Mouse (Mus musculus) macrophage (primary cell): ENCODE measurements around the gene AC129217.1. TPM values are rescaled to one million over a fixed set of nuclear protein-coding genes. Genes with fewer than 3 reads are reported as not detected.

Experiments
- H3K27ac ChIP-seq: fragments of 350-480 bp; formaldehyde crosslinking; 2 replicates; pipeline ENCODE4 v1.9.0; 2021
- H3K36me3 ChIP-seq: fragments of 350-480 bp; formaldehyde crosslinking; 2 replicates; pipeline ENCODE4 v1.9.0; 2021; ENCODE audit errors: inconsistent target
- H3K4me3 ChIP-seq: fragments of 350-480 bp; formaldehyde crosslinking; 2 replicates; pipeline ENCODE4 v1.9.0; 2021; ENCODE audit errors: inconsistent target
- H3K79me2 ChIP-seq: fragments of 350-480 bp; formaldehyde crosslinking; 2 replicates; pipeline ENCODE4 v1.9.0; 2021; ENCODE audit errors: inconsistent target
- WGBS: methylation state at CpG from one replicate; pipeline ENCODE4 v1.1.7; 2026; ENCODE audit warnings: inconsistent platforms; ENCODE audit not compliant: missing documents; 5-methylcytosine and 5-hydroxymethylcytosine counted together
- polyA plus RNA-seq: library from polyadenylated mRNA; stranded (reverse); fragments of 250-400 nt; gene quantifications from 3 replicates; pipeline ENCODE4 v1.2.4, GENCODE M21; 2018; ENCODE audit warnings: inconsistent platforms

The AC129217.1 gene
- polyA plus RNA-seq, 1 experiment from 2014 or later, result 44.3 TPM

- Histone ChIP-seq H3K27ac (peak within 1 kb of the TSS; percentile 34; the same call in 1 of the 2 replicates), H3K4me3 (peak within 1 kb of the TSS; percentile 39), H3K79me2 (peaks cover 11% of the 10 kb centered on the region; the same call in 1 of the 2 replicates), H3K36me3 (peaks cover 7% of the 10 kb centered on the region; the same call in 1 of the 2 replicates)
- 96% methylated on average over 11 of the region's 11 CpGs for WGBS
Observed at GRCm38 (mm10) chr19:8839103-8839907, 9.7 kb downstream of the AC129217.1 start, which contains the start of gene Gng3. Gene Gng3 (minus strand): TSS chr19:8839194.

- WGBS, result 30% methylated on average over 29 of the region's 29 CpGs
- peak overlapping the region; percentile 54 for H3K4me3 ChIP-seq
- peaks cover 11% of the 10 kb centered on the region; the same call in 1 of the 2 replicates for H3K79me2 ChIP-seq
- no peaks in the 10 kb centered on the region for H3K36me3 ChIP-seq
- H3K27ac ChIP-seq, result peak overlapping the region; percentile 46
Observed at GRCm38 (mm10) chr19:8839908-8840791, 10.6 kb downstream of the AC129217.1 start.

DNA sequence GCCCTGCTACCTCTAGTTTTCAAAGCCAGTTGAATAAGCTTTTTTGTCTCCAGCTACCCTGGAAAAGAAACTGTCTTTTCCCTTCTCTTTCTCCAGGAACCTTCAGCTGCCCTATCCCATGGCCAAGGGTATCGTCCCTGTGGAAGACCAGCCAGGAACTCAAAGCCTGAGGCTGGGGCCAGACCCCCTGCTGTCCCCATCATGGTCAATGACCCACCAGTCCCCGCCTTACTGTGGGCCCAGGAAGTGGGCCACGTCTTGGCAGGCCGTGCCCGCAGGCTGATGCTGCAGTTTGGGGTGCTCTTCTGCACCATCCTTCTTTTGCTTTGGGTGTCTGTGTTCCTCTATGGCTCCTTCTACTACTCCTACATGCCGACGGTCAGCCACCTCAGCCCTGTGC, 11.4 kb downstream of the AC129217.1 start:
- peak overlapping the region; percentile 54 for H3K4me3 ChIP-seq
- peak overlapping the region; percentile 46 for H3K27ac ChIP-seq
- peaks cover 11% of the 10 kb centered on the region; the same call in 1 of the 2 replicates for H3K79me2 ChIP-seq
- peaks cover 4% of the 10 kb centered on the region for H3K36me3 ChIP-seq
- WGBS, result 88% methylated on average over 7 of the region's 7 CpGs

DNA sequence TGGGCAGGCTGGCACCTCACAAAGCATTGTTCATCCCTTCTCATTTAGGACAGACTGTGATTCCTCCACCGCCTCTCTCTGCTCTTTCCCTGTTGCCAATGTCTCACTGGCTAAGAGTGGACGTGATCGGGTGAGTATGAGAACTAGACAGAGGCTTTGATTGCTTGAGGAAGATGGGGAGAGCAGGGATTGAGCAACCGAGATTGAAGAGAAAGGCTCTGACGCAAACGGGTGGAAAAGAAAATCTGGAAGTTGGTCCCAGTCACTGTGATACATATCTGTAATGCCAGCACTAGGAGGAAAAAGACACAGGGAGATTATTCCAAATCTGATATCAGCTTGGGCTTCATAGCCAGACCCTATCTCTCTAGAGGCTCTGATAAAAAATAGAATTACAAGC, 13.4 kb downstream of the AC129217.1 start:
- no peak overlapping the region for H3K4me3 ChIP-seq
- 0 out of 2 replicates have a peak overlapping the region, but pooled peaks have one; percentile 25 for H3K27ac ChIP-seq
- WGBS, result 31% methylated on average over 6 of the region's 6 CpGs
- H3K79me2 ChIP-seq, result peaks cover 11% of the 10 kb centered on the region; the same call in 1 of the 2 replicates
- peaks cover 23% of the 10 kb centered on the region for H3K36me3 ChIP-seq

DNA sequence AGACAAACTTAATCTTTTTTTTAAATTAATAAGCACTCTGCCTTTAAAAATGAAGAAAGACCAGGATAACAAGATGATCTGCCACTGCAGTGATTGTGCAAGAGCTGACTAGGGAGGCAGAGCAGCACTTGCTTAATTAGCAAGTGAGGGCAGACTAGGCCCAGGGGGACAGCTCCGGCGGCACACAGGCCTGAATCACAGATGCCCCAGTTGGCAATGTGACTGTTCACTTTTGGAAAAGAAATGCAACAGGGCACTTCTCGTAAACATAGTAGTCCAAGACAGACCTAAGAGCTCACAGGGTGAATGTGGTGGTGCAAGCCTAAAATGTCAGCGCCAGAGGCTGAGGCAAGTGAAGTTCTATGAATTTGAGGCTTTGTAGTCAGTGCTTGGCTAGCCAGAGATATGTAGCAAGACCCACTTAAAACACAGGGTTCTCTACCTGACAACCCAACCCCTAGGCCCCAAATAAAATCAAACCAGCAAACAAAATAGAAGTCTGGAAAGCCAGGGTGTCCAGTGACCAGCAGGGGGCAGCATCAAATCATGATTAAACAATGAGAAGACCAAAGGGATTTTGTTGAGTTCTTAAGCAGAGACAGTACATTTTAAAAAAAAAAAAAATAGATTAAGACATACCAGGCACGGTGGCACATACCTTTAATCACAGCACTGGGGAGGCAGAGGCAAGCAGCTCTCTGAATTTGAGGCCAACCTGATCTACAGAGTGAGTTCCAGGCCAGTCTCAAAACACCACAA, 15.0 kb downstream of the AC129217.1 start:
- Histone ChIP-seq H3K4me3 (no peak overlapping the region), H3K36me3 (peaks cover 27% of the 10 kb centered on the region), H3K79me2 (peaks cover 11% of the 10 kb centered on the region; the same call in 1 of the 2 replicates), H3K27ac (peak overlapping the region; percentile 32; the same call in 1 of the 2 replicates)
- WGBS, result 39% methylated on average over 5 of the region's 5 CpGs

- peaks cover 27% of the 10 kb centered on the region for H3K36me3 ChIP-seq
- H3K27ac ChIP-seq, result no peak overlapping the region
- no peaks in the 10 kb centered on the region for H3K79me2 ChIP-seq
- WGBS, result 96% methylated on average over 5 of the region's 5 CpGs
- H3K4me3 ChIP-seq, result no peak overlapping the region
Observed at GRCm38 (mm10) chr19:8848356-8848755, 18.8 kb downstream of the AC129217.1 start.

DNA sequence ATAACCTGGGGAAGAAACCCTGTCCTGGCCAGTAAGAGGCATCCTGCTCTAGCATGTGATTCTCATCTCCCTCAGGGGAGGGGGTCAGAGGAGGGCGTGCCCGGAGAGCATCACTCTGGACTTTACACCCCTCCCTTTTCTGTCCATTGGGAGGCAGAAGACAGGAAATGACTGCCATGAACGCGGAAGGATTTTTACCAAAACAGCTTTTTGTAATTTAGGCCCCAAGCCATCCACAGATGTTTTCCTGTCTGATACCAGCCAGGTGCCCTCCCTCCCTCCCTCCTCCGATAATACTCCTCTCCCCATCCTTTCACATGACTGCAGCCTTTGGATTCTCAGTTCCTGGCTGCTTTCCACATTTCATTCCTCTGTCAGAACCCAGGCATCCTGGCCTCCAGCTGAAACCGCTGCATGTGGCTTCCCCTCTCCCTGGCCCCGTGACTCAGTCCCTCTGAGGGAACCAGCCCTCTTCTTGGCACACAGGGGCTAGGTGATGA, 20.9 kb downstream of the AC129217.1 start, which contains the start of gene Lrrn4cl:
Gene Lrrn4cl, plus strand, starts transcription at position 367 of the 500 bp plus-strand sequence.
- H3K4me3 ChIP-seq, result no peak within 1 kb of the TSS
- 65% methylated on average over 6 of the region's 7 CpGs for WGBS
- H3K79me2 ChIP-seq, result no peaks in the 10 kb centered on the region
- H3K27ac ChIP-seq, result no peak within 1 kb of the TSS
- peaks cover 27% of the 10 kb centered on the region for H3K36me3 ChIP-seq

GRCm38 (mm10) chr19:8851639-8852038, 22.1 kb downstream of the AC129217.1 start:
- no peak overlapping the region for H3K27ac ChIP-seq
- no peak overlapping the region for H3K4me3 ChIP-seq
- peaks cover 17% of the 10 kb centered on the region for H3K36me3 ChIP-seq
- 84% methylated on average over 7 of the region's 7 CpGs for WGBS
- H3K79me2 ChIP-seq, result no peaks in the 10 kb centered on the region

GRCm38 (mm10) chr19:8852236-8852928, 22.8 kb downstream of the AC129217.1 start:
- 85% methylated on average over 10 of the region's 10 CpGs for WGBS
- no peaks in the 10 kb centered on the region for H3K79me2 ChIP-seq
- H3K36me3 ChIP-seq, result peaks cover 10% of the 10 kb centered on the region
- H3K27ac ChIP-seq, result no peak overlapping the region
- H3K4me3 ChIP-seq, result no peak overlapping the region

DNA sequence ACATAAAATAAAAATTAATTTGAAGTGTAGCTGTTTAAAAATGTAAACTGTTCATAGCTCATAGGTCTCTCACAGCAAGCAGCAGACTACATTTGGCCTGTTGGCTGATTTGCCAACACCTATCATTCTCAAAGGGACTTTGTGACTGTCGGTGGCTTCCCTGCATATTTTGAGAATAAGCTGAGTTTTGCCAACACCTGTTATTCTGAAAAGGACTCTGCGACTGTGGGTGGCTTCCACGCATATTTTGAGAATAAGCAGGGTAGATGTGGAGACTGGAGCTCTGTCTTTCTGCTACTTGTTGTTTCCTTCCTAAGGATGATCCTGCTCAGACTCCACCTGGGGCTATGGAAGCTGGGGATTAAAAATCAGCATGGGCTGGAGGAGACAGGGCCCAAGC, 23.5 kb downstream of the AC129217.1 start:
- Histone ChIP-seq H3K4me3 (no peak overlapping the region), H3K36me3 (peaks cover 5% of the 10 kb centered on the region), H3K27ac (no peak overlapping the region), H3K79me2 (no peaks in the 10 kb centered on the region)
- WGBS, result 100% methylated on average over 2 of the region's 3 CpGs

DNA sequence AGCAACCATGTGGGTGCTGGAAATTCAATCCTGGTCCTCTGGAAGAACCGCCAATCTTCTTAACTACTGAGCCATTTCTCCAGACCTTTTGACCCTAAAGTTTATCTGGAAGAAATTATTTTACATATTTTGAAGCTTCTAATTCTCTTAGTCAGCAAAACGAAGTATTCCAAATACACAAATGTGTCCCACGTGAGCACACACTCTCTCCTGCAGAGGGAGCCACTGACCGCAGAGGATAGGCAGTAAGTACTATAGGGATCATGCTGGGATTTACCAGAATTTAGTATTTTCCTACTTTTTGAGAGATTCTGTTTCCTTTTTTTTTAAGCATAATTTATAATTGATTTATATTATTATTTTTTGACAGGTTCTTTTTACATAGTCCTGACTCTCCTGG, 28.1 kb downstream of the AC129217.1 start:
- WGBS, result 42% methylated on average over 4 of the region's 4 CpGs
- no peaks in the 10 kb centered on the region for H3K79me2 ChIP-seq
- no peak overlapping the region for H3K4me3 ChIP-seq
- no peaks in the 10 kb centered on the region for H3K36me3 ChIP-seq
- no peak overlapping the region for H3K27ac ChIP-seq

- no peak overlapping the region for H3K4me3 ChIP-seq
- 40% methylated on average over 1 of the region's 1 CpGs for WGBS
- no peaks in the 10 kb centered on the region for H3K79me2 ChIP-seq
- no peaks in the 10 kb centered on the region for H3K36me3 ChIP-seq
- no peak overlapping the region for H3K27ac ChIP-seq
Observed at GRCm38 (mm10) chr19:8859018-8859417, 29.4 kb downstream of the AC129217.1 start.

- WGBS, result 93% methylated on average over 6 of the region's 6 CpGs
- H3K4me3 ChIP-seq, result no peak overlapping the region
Observed at GRCm38 (mm10) chr19:8864265-8864664, 34.7 kb downstream of the AC129217.1 start.

More at GRCm38 (mm10) chr19:8864265-8864664, 34.7 kb downstream of the AC129217.1 start:
- Histone ChIP-seq H3K27ac (no peak overlapping the region), H3K79me2 (no peaks in the 10 kb centered on the region), H3K36me3 (no peaks in the 10 kb centered on the region)
